Mouse (Mus musculus): ENCODE measurements around the gene Krtap19-1. TPM values are rescaled to one million over a fixed set of nuclear protein-coding genes. Genes with fewer than 3 reads are reported as not detected.
A peak's percentile ranks its signal among the peaks of the same experiment; 100 is the strongest.

Krtap19-1 gene
- polyA plus RNA-seq, 1 experiment from 2014 or later: not detected

DNA sequence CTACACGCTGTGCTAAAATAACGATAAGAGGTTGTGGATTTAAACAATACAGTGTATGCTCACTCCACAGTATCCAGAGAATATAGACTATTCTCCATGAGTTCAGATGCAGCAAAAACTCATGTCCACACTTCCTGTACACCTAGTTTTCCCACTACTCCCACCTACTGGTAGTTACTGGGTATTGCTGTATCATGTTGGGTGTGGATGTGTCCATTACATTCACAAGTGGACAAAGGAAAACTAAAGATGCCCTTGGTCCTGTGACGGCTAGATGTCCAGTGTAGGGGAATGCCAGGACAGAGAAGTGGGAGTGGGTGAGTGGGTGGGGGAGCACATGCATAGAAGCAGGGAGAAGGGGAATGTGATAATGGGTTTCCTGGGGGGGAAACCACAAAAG lies 45.5 kb downstream of the Krtap19-1 start:
- no peak for ATAC-seq
- whole genome bisulfite sequencing (ENCODE audit: insufficient replicate concordance): 72% methylated on average over 3 of the region's 3 CpGs
- Histone ChIP-seq H3K9me3 (ENCODE audit: low read length) (no peaks in the 10 kb centered on the region), H3K4me3 (ENCODE audit: low read depth, low read length) (no peak overlapping the region), H3K36me3 (replicated peaks; ENCODE audit: insufficient read depth, low read length) (no peaks in the 10 kb centered on the region), H3K4me1 (ENCODE audit: insufficient read depth) (no peaks in the 10 kb centered on the region), H3K27ac (ENCODE audit: low read depth) (no peak overlapping the region), H3K27me3 (ENCODE audit: insufficient read depth, low read length) (no peaks in the 10 kb centered on the region), H3K9ac (replicated peaks) (no peak overlapping the region), H3K4me2 (ENCODE audit: low read depth, low read length) (no peak overlapping the region)
- DNase-seq: no peak
- TF ChIP-seq EP300 (IDR thresholded peaks at IDR 0.05; ENCODE audit: low read depth) (no peak), CTCF (IDR thresholded peaks at IDR 0.05; ENCODE audit: low read depth) (peak; percentile 63)

DNA sequence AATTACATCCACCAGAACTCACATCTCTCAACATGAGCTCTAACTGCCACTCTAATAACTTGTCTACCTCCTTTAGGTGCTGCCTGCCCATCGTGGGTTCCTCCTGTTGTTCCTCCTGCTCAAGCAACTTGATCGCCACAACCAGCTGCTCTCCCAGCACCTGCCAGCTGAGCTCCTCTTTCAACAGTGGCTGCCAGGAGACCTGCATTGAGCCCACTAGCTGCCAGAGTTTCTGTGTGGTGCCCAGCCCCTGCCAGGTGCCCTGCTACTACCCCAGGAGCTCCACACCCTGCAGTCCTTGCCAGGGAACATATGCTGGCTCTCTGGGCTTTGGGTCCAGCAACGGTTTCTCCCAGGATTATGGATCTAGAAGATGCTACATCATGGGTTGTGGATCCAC lies 49.1 kb downstream of the Krtap19-1 start, which contains the start of gene Krtap15:
Gene Krtap15 (plus strand): TSS at position 150 of the 400 bp plus-strand sequence.
- no peaks in the 10 kb centered on the region for H3K4me1 ChIP-seq (ENCODE audit: insufficient read depth)
- no peaks in the 10 kb centered on the region for H3K27me3 ChIP-seq (ENCODE audit: insufficient read depth, low read length)
- ATAC-seq (no peak), DNase-seq (no peak)
- H3K4me2 ChIP-seq (ENCODE audit: low read depth, low read length): no peak within 1 kb of the TSS
- 60% methylated on average over 3 of the region's 3 CpGs for WGBS (ENCODE audit: insufficient replicate concordance)
- H3K9me3 ChIP-seq (ENCODE audit: low read length): no peaks in the 10 kb centered on the region
- H3K4me3 ChIP-seq (ENCODE audit: low read depth, low read length): no peak within 1 kb of the TSS
- no peak within 1 kb of the TSS for H3K9ac ChIP-seq (replicated peaks)
- no peak within 1 kb of the TSS for H3K27ac ChIP-seq (ENCODE audit: low read depth)
- TF ChIP-seq CTCF (IDR thresholded peaks at IDR 0.05; ENCODE audit: low read depth): no peak
- no peak for TF ChIP-seq EP300 (IDR thresholded peaks at IDR 0.05; ENCODE audit: low read depth)
- no peaks in the 10 kb centered on the region for H3K36me3 ChIP-seq (replicated peaks; ENCODE audit: insufficient read depth, low read length)

Other genes with a start within 250 kb of the Krtap19-1 start
- not detected in 2 replicates for gene 2310079G19Rik, start 241.7 kb downstream of the Krtap19-1 start, polyA plus RNA-seq (2015; fragmentation: Nextera tagmentation; extraction: Ambion mirVana)
- not detected in 2 replicates for gene Krtap26-1, start 221.6 kb downstream of the Krtap19-1 start, polyA plus RNA-seq (2015; fragmentation: Nextera tagmentation; extraction: Ambion mirVana)
- not detected in 2 replicates for gene Krtap27-1, start 197.7 kb downstream of the Krtap19-1 start, polyA plus RNA-seq (2015; fragmentation: Nextera tagmentation; extraction: Ambion mirVana)
- not detected in 2 replicates for gene 2310061N02Rik, start 161.4 kb downstream of the Krtap19-1 start, polyA plus RNA-seq (2015; fragmentation: Nextera tagmentation; extraction: Ambion mirVana)
- gene Krtap13-1, start 140.5 kb downstream of the Krtap19-1 start, polyA plus RNA-seq (2015; fragmentation: Nextera tagmentation; extraction: Ambion mirVana): not detected in 2 replicates
- not detected in 2 replicates for gene Krtap13, start 117.8 kb downstream of the Krtap19-1 start, polyA plus RNA-seq (2015; fragmentation: Nextera tagmentation; extraction: Ambion mirVana)
- gene 2310034C09Rik, start 110.6 kb downstream of the Krtap19-1 start, polyA plus RNA-seq (2015; fragmentation: Nextera tagmentation; extraction: Ambion mirVana): not detected in 2 replicates
- not detected in 2 replicates for gene 2310057N15Rik, start 95.2 kb downstream of the Krtap19-1 start, polyA plus RNA-seq (2015; fragmentation: Nextera tagmentation; extraction: Ambion mirVana)
- not detected in 2 replicates for gene Gm5965, start 91.5 kb downstream of the Krtap19-1 start, polyA plus RNA-seq (2015; fragmentation: Nextera tagmentation; extraction: Ambion mirVana)
- gene Gm20741, start 57.2 kb downstream of the Krtap19-1 start, polyA plus RNA-seq (2015; fragmentation: Nextera tagmentation; extraction: Ambion mirVana): not detected in 2 replicates
- gene Krtap15, start 49.2 kb downstream of the Krtap19-1 start, polyA plus RNA-seq (2015; fragmentation: Nextera tagmentation; extraction: Ambion mirVana): not detected in 2 replicates
- gene Krtap14, start 43.3 kb downstream of the Krtap19-1 start, polyA plus RNA-seq (2015; fragmentation: Nextera tagmentation; extraction: Ambion mirVana): not detected in 2 replicates
- gene Krtap19-2, start 4.9 kb upstream of the Krtap19-1 start, polyA plus RNA-seq (2015; fragmentation: Nextera tagmentation; extraction: Ambion mirVana): not detected in 2 replicates
- gene Krtap19-3, start 8.6 kb upstream of the Krtap19-1 start, polyA plus RNA-seq (2015; fragmentation: Nextera tagmentation; extraction: Ambion mirVana): not detected in 2 replicates
- gene Krtap19-4, start 15.7 kb upstream of the Krtap19-1 start, polyA plus RNA-seq (2015; fragmentation: Nextera tagmentation; extraction: Ambion mirVana): not detected in 2 replicates
- not detected in 2 replicates for gene Krtap19-5, start 27.0 kb upstream of the Krtap19-1 start, polyA plus RNA-seq (2015; fragmentation: Nextera tagmentation; extraction: Ambion mirVana)
- not detected in 2 replicates for gene Krtap19-9b, start 62.9 kb upstream of the Krtap19-1 start, polyA plus RNA-seq (2015; fragmentation: Nextera tagmentation; extraction: Ambion mirVana)
- gene Krtap16-3, start 93.5 kb upstream of the Krtap19-1 start, polyA plus RNA-seq (2015; fragmentation: Nextera tagmentation; extraction: Ambion mirVana): not detected in 2 replicates
- not detected in 2 replicates for gene Krtap22-2, start 141.3 kb upstream of the Krtap19-1 start, polyA plus RNA-seq (2015; fragmentation: Nextera tagmentation; extraction: Ambion mirVana)
- gene Gm10229, start 145.9 kb upstream of the Krtap19-1 start, polyA plus RNA-seq (2015; fragmentation: Nextera tagmentation; extraction: Ambion mirVana): not detected in 2 replicates
- not detected in 2 replicates for gene Krtap6-1, start 162.3 kb upstream of the Krtap19-1 start, polyA plus RNA-seq (2015; fragmentation: Nextera tagmentation; extraction: Ambion mirVana)
- gene Gm10228, start 172.1 kb upstream of the Krtap19-1 start, polyA plus RNA-seq (2015; fragmentation: Nextera tagmentation; extraction: Ambion mirVana): not detected in 2 replicates
- not detected in 2 replicates for gene Krtap6-5, start 178.5 kb upstream of the Krtap19-1 start, polyA plus RNA-seq (2015; fragmentation: Nextera tagmentation; extraction: Ambion mirVana)
- not detected in 2 replicates for gene 1110025L11Rik, start 194.6 kb upstream of the Krtap19-1 start, polyA plus RNA-seq (2015; fragmentation: Nextera tagmentation; extraction: Ambion mirVana)
- not detected in 2 replicates for gene Krtap6-3, start 214.6 kb upstream of the Krtap19-1 start, polyA plus RNA-seq (2015; fragmentation: Nextera tagmentation; extraction: Ambion mirVana)

Measured in liver, postnatal 0 days (tissue).